Mouse (Mus musculus) intestine, embryonic 15.5 days (tissue): ENCODE measurements around the gene Mcf2l. TPM values are rescaled to one million over a fixed set of nuclear protein-coding genes. Genes with fewer than 3 reads are reported as not detected.

Experiments
- ATAC-seq: fragments of 200-750 bp; cut with Nextera tagmentation; 2 replicates; pipeline ENCODE4 v1.8.0; 2017; ENCODE audit warnings: moderate TSS enrichment, moderate library complexity
- H3K27ac ChIP-seq: fragments of 300-500 bp; sonication (generic); 2 replicates; pipeline ENCODE4 v1.5.1; 2015; ENCODE audit warnings: mild to moderate bottlenecking, inconsistent platforms
- H3K27me3 ChIP-seq: fragments of 300-500 bp; sonication (generic); replicated peaks from 2 replicates; pipeline ENCODE4 v1.6.1; 2015; ENCODE audit warnings: inconsistent platforms
- H3K36me3 ChIP-seq: fragments of 300-500 bp; sonication (generic); 2 replicates; pipeline ENCODE4 v1.6.1; 2015; ENCODE audit warnings: inconsistent platforms
- H3K4me1 ChIP-seq: fragments of 300-500 bp; sonication (generic); replicated peaks from 2 replicates; pipeline ENCODE4 v1.6.1; 2015; ENCODE audit warnings: inconsistent platforms
- H3K4me2 ChIP-seq: fragments of 300-500 bp; sonication (generic); replicated peaks from 2 replicates; pipeline ENCODE4 v1.6.1; 2015; ENCODE audit warnings: mild to moderate bottlenecking, inconsistent platforms
- H3K4me3 ChIP-seq: fragments of 300-500 bp; sonication (generic); replicated peaks from 2 replicates; pipeline ENCODE4 v1.5.1; 2015; ENCODE audit warnings: inconsistent platforms
- H3K9ac ChIP-seq: fragments of 300-500 bp; sonication (generic); 2 replicates; pipeline ENCODE4 v1.6.1; 2015; ENCODE audit warnings: inconsistent platforms
- H3K9me3 ChIP-seq: fragments of 300-500 bp; sonication (generic); 2 replicates; pipeline ENCODE4 v1.6.1; 2016; ENCODE audit warnings: inconsistent platforms
- WGBS: fragments of 180-500 bp; shearing (Covaris S2); methylation state at CpG from one replicate; pipeline ENCODE4 v1.1.7; 2015; 5-methylcytosine and 5-hydroxymethylcytosine counted together
- polyA plus RNA-seq: library from polyadenylated mRNA; unstranded; fragments of >200 nt; fragmentation: Nextera tagmentation; extraction: Ambion mirVana; gene quantifications from 2 replicates; pipeline ENCODE4 v1.2.1, GENCODE M21; 2015

The Mcf2l gene
- polyA plus RNA-seq, 1 experiment from 2014 or later = 13.7 TPM

DNA sequence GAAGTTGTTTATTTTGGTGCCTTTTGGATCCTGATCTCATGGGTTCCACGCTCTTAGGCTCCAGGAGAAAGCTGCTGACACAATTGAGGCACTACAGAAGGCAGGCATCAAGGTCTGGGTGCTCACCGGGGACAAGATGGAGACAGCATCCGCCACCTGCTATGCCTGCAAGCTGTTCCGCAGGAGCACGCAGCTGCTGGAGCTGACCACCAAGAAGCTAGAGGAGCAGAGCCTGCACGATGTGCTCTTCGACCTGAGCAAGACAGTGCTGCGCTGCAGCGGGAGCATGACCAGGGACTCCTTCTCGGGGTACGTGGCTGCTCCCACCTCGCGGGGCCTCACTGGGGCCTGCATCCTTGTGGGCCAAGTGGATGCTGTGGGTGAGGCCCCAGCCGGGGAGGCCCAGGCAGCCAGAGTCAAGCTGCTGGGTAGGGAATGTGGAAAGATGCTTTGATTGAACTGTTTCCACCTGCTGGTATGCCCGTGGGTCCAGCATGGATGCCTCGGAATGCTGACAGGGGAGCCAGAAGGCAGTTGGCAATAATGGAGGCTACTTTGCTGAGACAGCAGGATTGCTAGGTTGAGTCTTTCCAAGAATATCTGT, 29.2 kb upstream of the Mcf2l start:
- H3K4me3 ChIP-seq = no peak overlapping the region
- H3K4me1 ChIP-seq = no peaks in the 10 kb centered on the region
- peaks cover 25% of the 10 kb centered on the region for H3K36me3 ChIP-seq
- no peak overlapping the region for H3K27ac ChIP-seq
- H3K9ac ChIP-seq = no peak overlapping the region
- H3K9me3 ChIP-seq = no peaks in the 10 kb centered on the region
- no peak for ATAC-seq
- WGBS = 94% methylated on average over 16 of the region's 16 CpGs
- H3K27me3 ChIP-seq = no peaks in the 10 kb centered on the region
- no peak overlapping the region for H3K4me2 ChIP-seq

- H3K4me3 ChIP-seq = no peak overlapping the region
- H3K27me3 ChIP-seq = no peaks in the 10 kb centered on the region
- ATAC-seq = no peak
- no peak overlapping the region for H3K4me2 ChIP-seq
- H3K36me3 ChIP-seq = peaks cover 34% of the 10 kb centered on the region; the same call in 1 of the 2 replicates
- H3K27ac ChIP-seq = no peak overlapping the region
- WGBS = 92% methylated on average over 6 of the region's 6 CpGs
- H3K9me3 ChIP-seq = no peaks in the 10 kb centered on the region
- no peaks in the 10 kb centered on the region for H3K4me1 ChIP-seq
- no peak overlapping the region for H3K9ac ChIP-seq
These were observed 27.2 kb upstream of the Mcf2l start for GRCm38 (mm10) chr8:12846447-12846846.

GRCm38 (mm10) chr8:12851241-12851640, 22.4 kb upstream of the Mcf2l start:
- peaks cover 20% of the 10 kb centered on the region; the same call in 1 of the 2 replicates for H3K36me3 ChIP-seq
- ATAC-seq = no peak

DNA sequence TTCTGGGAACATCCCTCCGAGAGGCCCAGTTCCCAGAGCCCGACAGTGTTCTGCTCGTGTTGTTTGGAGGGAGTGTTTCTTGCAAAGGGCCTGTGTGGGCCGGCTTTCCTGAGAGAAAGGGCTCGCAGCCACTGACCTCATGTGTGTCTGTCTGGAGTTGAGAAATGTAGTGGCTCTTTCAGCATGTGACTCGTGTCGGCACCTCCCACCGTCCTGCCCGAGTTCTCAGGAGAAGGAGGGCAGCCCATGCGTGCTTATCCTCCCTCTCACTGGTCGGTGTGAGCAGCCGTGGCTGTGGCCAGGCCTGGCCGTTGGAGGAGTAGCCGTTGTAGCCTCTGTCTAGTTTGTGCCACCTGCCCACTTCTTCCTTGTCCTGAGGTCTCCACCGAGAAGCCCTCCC, 17.6 kb upstream of the Mcf2l start:
- Histone ChIP-seq H3K27me3 (no peaks in the 10 kb centered on the region), H3K4me2 (no peak overlapping the region), H3K9ac (no peak overlapping the region), H3K27ac (no peak overlapping the region), H3K9me3 (no peaks in the 10 kb centered on the region), H3K4me3 (no peak overlapping the region), H3K4me1 (no peaks in the 10 kb centered on the region), H3K36me3 (peaks cover 3% of the 10 kb centered on the region; the same call in 1 of the 2 replicates)
- ATAC-seq = no peak
- 66% methylated on average over 15 of the region's 15 CpGs for WGBS

More at GRCm38 (mm10) chr8:12851241-12851640, 22.4 kb upstream of the Mcf2l start:
- H3K27ac ChIP-seq = no peak overlapping the region
- no peak overlapping the region for H3K4me3 ChIP-seq
- no peak overlapping the region for H3K4me2 ChIP-seq
- H3K9ac ChIP-seq = no peak overlapping the region
- H3K4me1 ChIP-seq = no peaks in the 10 kb centered on the region
- no peaks in the 10 kb centered on the region for H3K9me3 ChIP-seq
- 85% methylated on average over 10 of the region's 10 CpGs for WGBS
- no peaks in the 10 kb centered on the region for H3K27me3 ChIP-seq

GRCm38 (mm10) chr8:12863061-12863460, 10.5 kb upstream of the Mcf2l start:
- Histone ChIP-seq H3K9me3 (no peaks in the 10 kb centered on the region), H3K27me3 (no peaks in the 10 kb centered on the region), H3K9ac (no peak overlapping the region), H3K4me2 (no peak overlapping the region), H3K27ac (no peak overlapping the region), H3K36me3 (peaks cover 5% of the 10 kb centered on the region; the same call in 1 of the 2 replicates), H3K4me1 (no peaks in the 10 kb centered on the region), H3K4me3 (no peak overlapping the region)
- WGBS = 93% methylated on average over 3 of the region's 3 CpGs
- no peak for ATAC-seq

- ATAC-seq = no peak
- no peak overlapping the region for H3K4me3 ChIP-seq
- no peaks in the 10 kb centered on the region for H3K27me3 ChIP-seq
- 87% methylated on average over 14 of the region's 14 CpGs for WGBS
- H3K9me3 ChIP-seq = no peaks in the 10 kb centered on the region
- peaks cover 5% of the 10 kb centered on the region; the same call in 1 of the 2 replicates for H3K36me3 ChIP-seq
- H3K4me1 ChIP-seq = no peaks in the 10 kb centered on the region
- no peak overlapping the region for H3K27ac ChIP-seq
- no peak overlapping the region for H3K4me2 ChIP-seq
- no peak overlapping the region for H3K9ac ChIP-seq
These were observed 10.0 kb upstream of the Mcf2l start for GRCm38 (mm10) chr8:12863608-12864007.

DNA sequence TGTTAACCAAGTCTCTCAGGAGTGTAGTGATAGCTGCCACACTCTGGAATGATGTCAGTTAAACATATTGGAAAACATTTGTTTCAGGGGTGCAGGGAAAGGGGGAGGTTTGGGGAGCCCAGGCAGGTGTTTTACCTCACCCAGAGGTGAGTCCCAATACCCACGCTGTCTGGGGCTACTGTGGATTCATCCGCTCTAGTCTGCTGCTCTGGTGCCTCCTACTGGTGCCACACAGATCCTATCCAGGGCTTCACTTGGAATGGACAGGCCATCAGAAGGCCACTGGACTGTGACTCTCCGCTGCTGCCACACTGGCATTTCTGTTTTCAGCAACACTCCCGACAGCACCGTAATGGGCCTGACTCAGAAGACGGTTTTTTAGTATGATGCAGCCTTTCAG, 7.8 kb upstream of the Mcf2l start:
- no peak overlapping the region for H3K27ac ChIP-seq
- 76% methylated on average over 6 of the region's 6 CpGs for WGBS
- ATAC-seq = no peak

GRCm38 (mm10) chr8:12869661-12870060, 3.9 kb upstream of the Mcf2l start:
- WGBS = 64% methylated on average over 3 of the region's 3 CpGs
- ATAC-seq = no peak
- H3K4me1 ChIP-seq = peaks cover 8% of the 10 kb centered on the region
- no peak overlapping the region for H3K27ac ChIP-seq
- H3K27me3 ChIP-seq = peaks cover 11% of the 10 kb centered on the region
- H3K9me3 ChIP-seq = no peaks in the 10 kb centered on the region
- no peaks in the 10 kb centered on the region for H3K36me3 ChIP-seq
- no peak overlapping the region for H3K4me2 ChIP-seq
- H3K9ac ChIP-seq = no peak overlapping the region
- H3K4me3 ChIP-seq = no peak overlapping the region

More for the DNA sequence above, 7.8 kb upstream of the Mcf2l start:
- Histone ChIP-seq H3K4me3 (no peak overlapping the region), H3K9ac (no peak overlapping the region), H3K9me3 (no peaks in the 10 kb centered on the region), H3K4me2 (no peak overlapping the region), H3K27me3 (no peaks in the 10 kb centered on the region), H3K36me3 (peaks cover 5% of the 10 kb centered on the region; the same call in 1 of the 2 replicates), H3K4me1 (no peaks in the 10 kb centered on the region)

DNA sequence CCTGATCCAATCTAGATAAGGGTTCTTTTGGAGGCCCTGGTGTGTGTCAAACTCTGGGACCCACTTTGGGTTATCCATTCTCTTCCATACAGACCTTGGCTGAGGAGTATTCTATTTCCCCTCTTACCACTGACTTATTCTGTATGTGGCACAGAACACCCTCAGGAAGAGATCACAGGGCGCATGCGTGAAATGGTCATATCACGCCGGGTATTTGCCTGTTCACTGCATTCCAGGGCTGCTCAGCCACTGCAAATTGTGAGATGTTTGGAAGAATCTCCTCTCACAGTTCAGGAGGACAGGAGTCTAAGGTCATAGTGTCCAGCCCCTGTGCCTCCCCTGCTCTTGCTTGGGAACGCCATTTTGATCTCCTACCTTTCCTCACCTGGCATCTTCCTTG, 3.0 kb upstream of the Mcf2l start:
- H3K36me3 ChIP-seq = no peaks in the 10 kb centered on the region
- no peaks in the 10 kb centered on the region for H3K9me3 ChIP-seq
- no peak overlapping the region for H3K4me3 ChIP-seq
- H3K27me3 ChIP-seq = peaks cover 11% of the 10 kb centered on the region
- peaks cover 8% of the 10 kb centered on the region for H3K4me1 ChIP-seq
- H3K4me2 ChIP-seq = no peak overlapping the region
- no peak overlapping the region for H3K9ac ChIP-seq
- ATAC-seq = no peak
- H3K27ac ChIP-seq = no peak overlapping the region
- 87% methylated on average over 5 of the region's 5 CpGs for WGBS

- Histone ChIP-seq H3K27me3 (peaks cover 11% of the 10 kb centered on the region), H3K9me3 (no peaks in the 10 kb centered on the region), H3K27ac (no peak overlapping the region), H3K4me2 (no peak overlapping the region), H3K9ac (no peak overlapping the region), H3K4me1 (peaks cover 8% of the 10 kb centered on the region), H3K4me3 (no peak overlapping the region), H3K36me3 (no peaks in the 10 kb centered on the region)
- WGBS = 13% methylated on average over 5 of the region's 5 CpGs
- ATAC-seq = no peak
These were observed 2.1 kb upstream of the Mcf2l start for GRCm38 (mm10) chr8:12871461-12871860.

- Histone ChIP-seq H3K4me3 (peak overlapping the region; percentile 45), H3K27me3 (peaks cover 11% of the 10 kb centered on the region), H3K36me3 (no peaks in the 10 kb centered on the region), H3K4me1 (peaks cover 8% of the 10 kb centered on the region), H3K4me2 (peak overlapping the region; percentile 78), H3K9ac (no peak overlapping the region), H3K9me3 (no peaks in the 10 kb centered on the region), H3K27ac (no peak overlapping the region)
- 9% methylated on average over 8 of the region's 9 CpGs for whole genome bisulfite sequencing
- no peak; the same call in 1 of the 2 replicates for ATAC-seq
These were observed 636 bp upstream of the Mcf2l start for GRCm38 (mm10) chr8:12872983-12873356.

GRCm38 (mm10) chr8:12874194-12874791, 687 bp downstream of the Mcf2l start:
- H3K4me3 ChIP-seq = peak overlapping the region; percentile 45
- H3K27me3 ChIP-seq = peaks cover 11% of the 10 kb centered on the region
- no peaks in the 10 kb centered on the region for H3K9me3 ChIP-seq
- WGBS = 21% methylated on average over 8 of the region's 8 CpGs
- ATAC-seq = peak; percentile 42
- no peak overlapping the region for H3K27ac ChIP-seq
- H3K36me3 ChIP-seq = no peaks in the 10 kb centered on the region
- peak overlapping the region; percentile 36 for H3K9ac ChIP-seq
- peaks cover 8% of the 10 kb centered on the region for H3K4me1 ChIP-seq
- H3K4me2 ChIP-seq = peak overlapping the region; percentile 78

GRCm38 (mm10) chr8:12874971-12875370, 1.4 kb downstream of the Mcf2l start:
- H3K27ac ChIP-seq = no peak overlapping the region
- H3K4me3 ChIP-seq = no peak overlapping the region
- no peaks in the 10 kb centered on the region for H3K36me3 ChIP-seq
- ATAC-seq = no peak
- H3K4me2 ChIP-seq = no peak overlapping the region
- peaks cover 11% of the 10 kb centered on the region for H3K27me3 ChIP-seq
- no peak overlapping the region for H3K9ac ChIP-seq
- WGBS = 86% methylated on average over 4 of the region's 4 CpGs
- H3K9me3 ChIP-seq = no peaks in the 10 kb centered on the region
- H3K4me1 ChIP-seq = peaks cover 8% of the 10 kb centered on the region
